Mouse (Mus musculus) cerebellum, adult 2 months (tissue): ENCODE data around the gene 4931414P19Rik.

Source experiments
- CTCF ChIP-seq: fragments of 200-500 bp; IDR thresholded peaks from 2 replicates; pipeline ENCODE4 v1.5.1; 2011; ENCODE audit warnings: low read depth, mild to moderate bottlenecking, control low read depth, low read length, moderate library complexity, borderline replicate concordance; ENCODE audit not compliant: insufficient read depth
- POLR2A ChIP-seq: fragments of 200-500 bp; IDR thresholded peaks from 2 replicates; pipeline ENCODE4 v1.6.1; 2011; ENCODE audit warnings: low read length, control low read depth, borderline replicate concordance; ENCODE audit not compliant: insufficient read depth

- no peak for TF ChIP-seq POLR2A
- no peak for TF ChIP-seq CTCF
Measured at GRCm38 (mm10) chr14:54577089-54577982, 28.5 kb downstream of the 4931414P19Rik start, which contains the start of gene Ajuba.
